Mouse (Mus musculus) heart, adult 2 months (tissue): Measurements from ENCODE around the gene Olfr984. TPM values are rescaled to one million over a fixed set of nuclear protein-coding genes. Genes with fewer than 3 reads are reported as not detected.

Experiments
- DNase-seq, 2 experiments: peaks; one replicate each; pipeline ENCODE4 v3.0.0; 2021
- H3K27ac ChIP-seq: fragments of 200-600 bp; 2 replicates; pipeline ENCODE4 v1.8.1; 2022
- H3K27me3 ChIP-seq: fragments of 200-500 bp; 2 replicates; pipeline ENCODE4 v1.6.1; 2012; ENCODE audit warnings: mild to moderate bottlenecking, low read length, inconsistent platforms, mixed read lengths; ENCODE audit not compliant: control insufficient read depth, insufficient read depth
- H3K36me3 ChIP-seq: fragments of 200-500 bp; 2 replicates; pipeline ENCODE4 v1.6.1; 2012; ENCODE audit warnings: low read length, inconsistent platforms; ENCODE audit not compliant: control insufficient read depth, insufficient read depth
- H3K4me1 ChIP-seq: fragments of 200-500 bp; 2 replicates; pipeline ENCODE4 v1.6.1; 2011; ENCODE audit warnings: low read length; ENCODE audit not compliant: control insufficient read depth, insufficient read depth
- H3K4me3 ChIP-seq: fragments of 200-600 bp; 2 replicates; pipeline ENCODE4 v1.8.1; 2022
- H3K79me2 ChIP-seq: fragments of 200-500 bp; replicated peaks from 2 replicates; pipeline ENCODE4 v1.6.1; 2012; ENCODE audit warnings: mild to moderate bottlenecking, inconsistent platforms, low read length, moderate library complexity, mixed read lengths; ENCODE audit not compliant: control insufficient read depth, insufficient read depth
- H3K9ac ChIP-seq: fragments of 200-500 bp; 2 replicates; pipeline ENCODE4 v1.6.1; 2012; ENCODE audit warnings: low read depth, mild to moderate bottlenecking, control low read depth, inconsistent platforms, low read length, mixed read lengths
- CTCF ChIP-seq: fragments of 200-600 bp; IDR thresholded peaks from 2 replicates; pipeline ENCODE4 v1.8.1; 2022; ENCODE audit warnings: antibody characterized with exemption, mild to moderate bottlenecking, moderate library complexity
- EP300 ChIP-seq: fragments of 200-500 bp; IDR thresholded peaks from 2 replicates; pipeline ENCODE4 v1.6.1; 2011; ENCODE audit warnings: low read depth, low read length, control low read depth; ENCODE audit not compliant: insufficient read depth
- POLR2A ChIP-seq: fragments of 200-500 bp; IDR thresholded peaks from 2 replicates; pipeline ENCODE4 v1.6.1; 2011; ENCODE audit warnings: mild to moderate bottlenecking, low read depth, low read length, control low read depth; ENCODE audit not compliant: insufficient read depth
- WGBS: fragments of 180-500 bp; shearing (Covaris S2); methylation state at CpG from one replicate; pipeline ENCODE4 v1.1.7; 2018; 5-methylcytosine and 5-hydroxymethylcytosine counted together
- intact Hi-C: fragments of 180-260 bp; cut with DNase I; formaldehyde crosslinking; loops from one replicate; pipeline ENCODE4 v1.15.1; 2025
- polyA plus RNA-seq: library from polyadenylated mRNA; depleted of rRNA; stranded (reverse); fragments of >200 nt; gene quantifications from 2 replicates; pipeline ENCODE4 v1.2.3, GENCODE M21; 2012
- total RNA-seq, 2 experiments: library from RNA; stranded (reverse); gene quantifications; 2 replicates each; pipeline ENCODE4 v1.2.3; 2021

The Olfr984 gene
- total and polyA plus RNA-seq, 3 experiments: not detected

- 73% methylated on average over 1 of the region's 1 CpGs for WGBS
- Histone ChIP-seq H3K27me3 (no peaks in the 10 kb centered on the region), H3K4me1 (no peaks in the 10 kb centered on the region), H3K36me3 (no peaks in the 10 kb centered on the region), H3K9ac (no peak within 1 kb of the TSS), H3K79me2 (no peaks in the 10 kb centered on the region), H3K27ac (no peak within 1 kb of the TSS), H3K4me3 (no peak within 1 kb of the TSS)
- no peak for DNase-seq
- intact Hi-C loops: no loop called here
- no peak for TF ChIP-seq POLR2A
- no peak for TF ChIP-seq EP300
These were observed 16.1 kb upstream of the Olfr984 start, which contains the start of gene Olfr985 for GRCm38 (mm10) chr9:40130084-40130483. Olfr985 (minus strand) TSS chr9:40130184.

- H3K79me2 ChIP-seq: no peaks in the 10 kb centered on the region
- 0 out of 2 replicates have a peak, but pooled peaks cover 2% of the 10 kb centered on the region for H3K4me1 ChIP-seq
- no peak overlapping the region for H3K4me3 ChIP-seq
- H3K36me3 ChIP-seq: no peaks in the 10 kb centered on the region
- 47% methylated on average over 5 of the region's 5 CpGs for WGBS
- H3K27ac ChIP-seq: peak overlapping the region; percentile 12; the same call in 1 of the 2 replicates
- intact Hi-C loops: no loop called here
- TF ChIP-seq POLR2A (no peak), EP300 (no peak), CTCF (no peak)
- no peak for DNase-seq
- no peak overlapping the region for H3K9ac ChIP-seq
- no peaks in the 10 kb centered on the region for H3K27me3 ChIP-seq
These were observed 3.3 kb upstream of the Olfr984 start for GRCm38 (mm10) chr9:40117287-40117659.

GRCm38 (mm10) chr9:40116645-40117286 lies 2.8 kb upstream of the Olfr984 start:
- 43% methylated on average over 10 of the region's 10 CpGs for WGBS
- H3K4me3 ChIP-seq: no peak overlapping the region
- 0 out of 2 replicates have a peak, but pooled peaks cover 2% of the 10 kb centered on the region for H3K4me1 ChIP-seq
- intact Hi-C loops: no loop called here
- no peak overlapping the region for H3K9ac ChIP-seq
- H3K36me3 ChIP-seq: no peaks in the 10 kb centered on the region
- no peaks in the 10 kb centered on the region for H3K27me3 ChIP-seq
- TF ChIP-seq EP300 (no peak), POLR2A (no peak), CTCF (no peak)
- peak; percentile 74 to 80 for DNase-seq
- no peaks in the 10 kb centered on the region for H3K79me2 ChIP-seq
- H3K27ac ChIP-seq: peak overlapping the region; percentile 12; the same call in 1 of the 2 replicates

- TF ChIP-seq EP300 (no peak), CTCF (no peak), POLR2A (no peak)
- DNase-seq: no peak
- WGBS: 53% methylated on average over 3 of the region's 3 CpGs
- Histone ChIP-seq H3K36me3 (no peaks in the 10 kb centered on the region), H3K4me1 (no peaks in the 10 kb centered on the region), H3K9ac (no peak overlapping the region), H3K79me2 (no peaks in the 10 kb centered on the region), H3K4me3 (no peak overlapping the region), H3K27ac (no peak overlapping the region), H3K27me3 (no peaks in the 10 kb centered on the region)
- intact Hi-C loops: no loop called here
These were observed 19.2 kb downstream of the Olfr984 start for GRCm38 (mm10) chr9:40094769-40095168.

- no peaks in the 10 kb centered on the region for H3K4me1 ChIP-seq
- intact Hi-C loops: no loop called here
- H3K27me3 ChIP-seq: no peaks in the 10 kb centered on the region
- WGBS: 81% methylated on average over 2 of the region's 2 CpGs
- H3K9ac ChIP-seq: no peak within 1 kb of the TSS
- no peak for DNase-seq
- no peak within 1 kb of the TSS for H3K27ac ChIP-seq
- no peak within 1 kb of the TSS for H3K4me3 ChIP-seq
- no peaks in the 10 kb centered on the region for H3K36me3 ChIP-seq
- H3K79me2 ChIP-seq: no peaks in the 10 kb centered on the region
- no peak for TF ChIP-seq EP300
These were observed 20.5 kb downstream of the Olfr984 start, which contains the start of gene Olfr983 for GRCm38 (mm10) chr9:40093495-40093894. Olfr983 (minus strand) TSS chr9:40093595.

GRCm38 (mm10) chr9:40073529-40073928 lies 40.5 kb downstream of the Olfr984 start, which contains the start of gene Olfr982:
Olfr982 (plus strand) TSS chr9:40073829.
- TF ChIP-seq CTCF (no peak), EP300 (no peak), POLR2A (no peak)
- Histone ChIP-seq H3K79me2 (no peaks in the 10 kb centered on the region), H3K36me3 (no peaks in the 10 kb centered on the region), H3K27ac (no peak within 1 kb of the TSS), H3K4me3 (no peak within 1 kb of the TSS), H3K27me3 (no peaks in the 10 kb centered on the region), H3K9ac (no peak within 1 kb of the TSS), H3K4me1 (no peaks in the 10 kb centered on the region)
- no peak for DNase-seq
- intact Hi-C loops: no loop called here
- WGBS: 66% methylated on average over 2 of the region's 2 CpGs
